ENCODE assay signal across 14 mouse cellular contexts in the genomic region with DNA sequence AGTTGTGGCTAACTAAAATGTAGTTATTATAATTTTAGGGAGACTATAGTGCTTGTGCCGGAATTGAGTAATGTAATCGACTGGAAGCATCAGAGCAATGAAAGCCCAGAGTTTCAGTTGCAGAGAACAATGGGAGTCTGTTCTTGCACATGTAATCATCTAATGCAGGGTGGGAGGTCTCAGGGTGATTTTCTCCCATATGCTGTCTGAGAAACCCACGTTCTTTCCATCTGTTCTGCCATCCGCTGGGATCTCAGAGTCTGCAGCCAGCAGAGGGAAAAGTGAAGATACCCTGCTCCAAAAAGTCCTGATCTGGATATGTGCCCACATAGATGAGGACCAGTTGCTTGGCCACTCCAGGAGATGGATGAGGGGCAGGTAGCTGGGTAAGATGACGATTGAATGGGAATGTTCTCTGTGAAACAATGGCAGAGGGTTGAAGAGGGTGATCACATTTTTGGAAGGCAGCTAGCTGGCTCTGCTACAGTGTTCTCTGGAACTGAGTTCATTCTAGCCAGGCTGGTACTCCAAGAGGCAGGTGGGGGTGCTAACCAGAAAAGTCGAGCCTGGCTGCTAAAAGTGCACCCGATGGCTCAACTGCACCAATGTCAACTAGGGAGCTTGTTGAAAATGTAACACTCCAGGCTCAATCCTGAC.
DNase-seq lines count a peak whose midpoint lies in the region; ATAC-seq and TF ChIP-seq lines count a peak whose summit lies in the region.
"Had no signal": no experiment of that assay in that cellular context is flagged by ENCODE, and none has a peak within 500 bp of the region (broad histone marks: within the 10 kb centered on the region; RNA-seq: fewer than 3 reads in every experiment).

No protein-coding gene starts in this region.

- TF ChIP-seq CTCF in forebrain, postnatal 0 days (IDR thresholded peaks at IDR 0.05; ENCODE audit: low read depth): no peak

- no peaks in the 10 kb centered on the region for H3K9me3 ChIP-seq in embryonic facial prominence, embryonic 13.5 days
- no peaks in the 10 kb centered on the region for H3K9me3 ChIP-seq in forebrain, postnatal 0 days (ENCODE audit: low read length)
- H3K9me3 ChIP-seq in heart, embryonic 10.5 days: no peaks in the 10 kb centered on the region
- H3K9me3 ChIP-seq: embryonic facial prominence, embryonic 15.5 days had no signal

- H3K9ac ChIP-seq in embryonic facial prominence, embryonic 13.5 days: no peak overlapping the region
- H3K9ac ChIP-seq in forebrain, postnatal 0 days: no peak overlapping the region
- H3K9ac ChIP-seq: embryonic facial prominence, embryonic 15.5 days; liver, embryonic 14.5 days had no signal

- no peaks in the 10 kb centered on the region for H3K36me3 ChIP-seq in embryonic facial prominence, embryonic 13.5 days
- H3K36me3 ChIP-seq in forebrain, postnatal 0 days (ENCODE audit: insufficient read depth): no peaks in the 10 kb centered on the region
- no peaks in the 10 kb centered on the region for H3K36me3 ChIP-seq in heart, embryonic 10.5 days
- H3K36me3 ChIP-seq: embryonic facial prominence, embryonic 15.5 days had no signal

- no peak overlapping the region for H3K4me2 ChIP-seq in embryonic facial prominence, embryonic 13.5 days
- no peak overlapping the region for H3K4me2 ChIP-seq in forebrain, postnatal 0 days (ENCODE audit: low read depth)
- H3K4me2 ChIP-seq: embryonic facial prominence, embryonic 15.5 days had no signal

- ATAC-seq in embryonic facial prominence, embryonic 13.5 days (ENCODE audit: insufficient number of reproducible peaks, insufficient read depth, low FRiP score, low TSS enrichment, low read depth): no peak
- ATAC-seq in forebrain, postnatal 0 days: peak; percentile 88
- ATAC-seq in inflammation-experienced regulatory T-cells, adult 6 months: no peak
- ATAC-seq: intestine, postnatal 0 days; Patski had no signal

- H3K4me1 ChIP-seq in embryonic facial prominence, embryonic 13.5 days: no peaks in the 10 kb centered on the region
- no peaks in the 10 kb centered on the region for H3K4me1 ChIP-seq in forebrain, postnatal 0 days (ENCODE audit: insufficient read depth)
- no peaks in the 10 kb centered on the region for H3K4me1 ChIP-seq in heart, embryonic 10.5 days
- H3K4me1 ChIP-seq: embryonic facial prominence, embryonic 15.5 days had no signal

- peak; percentile 1 to 47 for DNase-seq in frontal cortex, adult 2 months (ENCODE audit: extremely low spot score in 1 of 2, low spot score in 1 of 2)
- DNase-seq in frontal cortex, postnatal 10 days (ENCODE audit: low spot score in 2 of 2): no peak
- DNase-seq in forebrain, postnatal 0 days: peak; percentile 38
- peak; percentile 27 for DNase-seq in layer of hippocampus, adult 9-10 months (ENCODE audit: low spot score)
- no peak for DNase-seq in heart, embryonic 10.5 days (ENCODE audit: low spot score)
- DNase-seq in lung, adult 18-20 months: no peak
- DNase-seq: gastrocnemius, postnatal 25 days had no signal

- H3K27ac ChIP-seq in embryonic facial prominence, embryonic 13.5 days: peak overlapping the region; percentile 41; the same call in 1 of the 2 replicates
- H3K27ac ChIP-seq in forebrain, postnatal 0 days (ENCODE audit: low read depth, low read length): no peak overlapping the region
- H3K27ac ChIP-seq in heart, embryonic 10.5 days: no peak overlapping the region
- H3K27ac ChIP-seq: embryonic facial prominence, embryonic 15.5 days; liver, embryonic 14.5 days; macrophage had no signal

- H3K4me3 ChIP-seq in embryonic facial prominence, embryonic 13.5 days: no peak overlapping the region
- H3K4me3 ChIP-seq in forebrain, postnatal 0 days (ENCODE audit: low read depth, low read length): no peak overlapping the region
- H3K4me3 ChIP-seq in heart, embryonic 10.5 days: no peak overlapping the region
- H3K4me3 ChIP-seq: embryonic facial prominence, embryonic 15.5 days had no signal

- 55% methylated on average over 7 of the region's 7 CpGs for WGBS in embryonic facial prominence, embryonic 13.5 days
- 39% methylated on average over 7 of the region's 7 CpGs for WGBS in forebrain, postnatal 0 days
- 77% methylated on average over 7 of the region's 7 CpGs for whole genome bisulfite sequencing in heart, embryonic 10.5 days

- H3K27me3 ChIP-seq in embryonic facial prominence, embryonic 13.5 days: no peaks in the 10 kb centered on the region
- H3K27me3 ChIP-seq in forebrain, postnatal 0 days (ENCODE audit: insufficient read depth, low read length): no peaks in the 10 kb centered on the region
- no peaks in the 10 kb centered on the region for H3K27me3 ChIP-seq in heart, embryonic 10.5 days (ENCODE audit: insufficient read depth, poor library complexity, severe bottlenecking)
- H3K27me3 ChIP-seq: embryonic facial prominence, embryonic 15.5 days; Patski had no signal

Comparison
In these comparisons a context has a peak if more than half of its experiments do, and no peak if none do; other contexts are left out.
1. DNase-seq: peak in frontal cortex, adult 2 months (2 of 2), forebrain, postnatal 0 days (single experiment) and layer of hippocampus, adult 9-10 months (single experiment); none in frontal cortex, postnatal 10 days (0 of 2), heart, embryonic 10.5 days (single experiment) and lung, adult 18-20 months (0 of 2).